Mouse (Mus musculus) C2C12 (cell line): ENCODE data around the gene Sv2a.

Experiments
- CEBPB ChIP-seq: IDR thresholded peaks from one replicate; pipeline ENCODE4 v1.6.1; 2011; ENCODE audit warnings: low read depth, mild to moderate bottlenecking, control low read depth, moderate library complexity
- CTCF ChIP-seq: IDR thresholded peaks from one replicate; pipeline ENCODE4 v1.5.1; 2011; ENCODE audit not compliant: control insufficient read depth, insufficient read depth, insufficient read length
- FOSL1 ChIP-seq: IDR thresholded peaks from one replicate; pipeline ENCODE4 v1.8.0; 2011; ENCODE audit warnings: mild to moderate bottlenecking, low read length; ENCODE audit not compliant: poor library complexity, insufficient read depth, severe bottlenecking
- MAX ChIP-seq: IDR thresholded peaks from one replicate; pipeline ENCODE4 v1.6.1; 2011; ENCODE audit warnings: mild to moderate bottlenecking, control low read depth
- MYOD1 ChIP-seq: IDR thresholded peaks from one replicate; pipeline ENCODE4 v1.6.1; 2011; ENCODE audit warnings: low read depth; ENCODE audit not compliant: control insufficient read depth, insufficient read length
- MYOG ChIP-seq: IDR thresholded peaks from one replicate; pipeline ENCODE4 v1.6.1; 2011; ENCODE audit not compliant: control insufficient read depth, insufficient read length; ENCODE audit errors: extremely low read depth
- USF1 ChIP-seq: IDR thresholded peaks from one replicate; pipeline ENCODE4 v1.6.1; 2011; ENCODE audit warnings: low read depth, mild to moderate bottlenecking, control low read depth, moderate library complexity

DNA sequence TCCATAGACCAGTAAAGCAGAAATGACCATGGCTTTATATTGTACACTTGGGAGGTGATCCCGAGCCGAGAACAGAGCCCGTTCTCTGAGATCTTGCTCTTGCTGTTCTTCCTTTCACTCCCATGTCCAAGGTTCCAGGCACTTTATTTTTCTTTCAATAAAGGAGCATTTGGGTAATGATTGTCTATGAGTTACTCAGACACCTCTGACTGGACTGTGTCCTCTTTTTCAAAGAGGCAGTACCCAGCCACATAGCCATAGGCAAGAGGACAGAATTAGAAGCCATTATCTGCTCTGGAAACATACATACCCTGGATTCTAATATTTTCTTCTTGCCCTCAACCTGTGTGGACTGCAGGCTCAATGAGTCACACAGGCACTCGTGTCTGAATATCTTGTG, 21.1 kb upstream of the Sv2a start:
- TF ChIP-seq CTCF (no peak), USF1 (no peak), FOSL1 (no peak), MYOD1 (no peak), MAX (no peak), MYOG (no peak), CEBPB (no peak)
